Mouse (Mus musculus): ENCODE measurements around the gene Fpgs. TPM values are rescaled to one million over a fixed set of nuclear protein-coding genes. Genes with fewer than 3 reads are reported as not detected.

Fpgs gene
- polyA plus RNA-seq (2015; fragmentation: Nextera tagmentation; extraction: Ambion mirVana) = 20.4 and 22.7 TPM in 2 replicates

DNA sequence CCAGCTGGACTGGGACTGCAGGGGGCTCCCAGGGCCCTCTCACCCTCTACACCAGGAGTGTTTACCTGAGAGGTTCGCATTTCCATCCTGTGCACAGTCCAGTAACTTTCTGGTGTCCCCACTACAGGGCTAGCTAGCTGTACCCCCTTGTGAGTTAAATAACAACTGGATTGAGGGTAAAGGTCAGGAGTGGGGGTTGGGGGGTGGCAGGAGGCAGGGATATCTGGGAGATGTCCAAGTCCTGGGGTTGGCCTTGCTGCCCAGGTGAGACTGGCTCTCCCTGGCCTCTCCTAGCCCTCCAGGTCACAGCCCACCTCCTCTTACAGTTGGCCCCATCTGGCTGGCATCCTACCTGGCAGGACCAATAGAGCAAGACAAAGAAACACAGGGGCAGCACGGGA, at the start of gene Fpgs:
Gene Fpgs (minus strand): TSS at position 125 of the 401 bp plus-strand sequence.
- no peaks in the 10 kb centered on the region for H3K4me1 ChIP-seq (replicated peaks)
- WGBS = 79% methylated on average over 2 of the region's 2 CpGs
- H3K27me3 ChIP-seq = no peaks in the 10 kb centered on the region
- no peak within 1 kb of the TSS for H3K4me3 ChIP-seq
- ATAC-seq (ENCODE audit: low FRiP score, low read depth) = no peak
- H3K36me3 ChIP-seq = peaks cover 52% of the 10 kb centered on the region
- H3K27ac ChIP-seq (replicated peaks) = no peak within 1 kb of the TSS
- H3K9me3 ChIP-seq = no peaks in the 10 kb centered on the region
- no peak within 1 kb of the TSS for H3K9ac ChIP-seq
- no peak within 1 kb of the TSS for H3K4me2 ChIP-seq

DNA sequence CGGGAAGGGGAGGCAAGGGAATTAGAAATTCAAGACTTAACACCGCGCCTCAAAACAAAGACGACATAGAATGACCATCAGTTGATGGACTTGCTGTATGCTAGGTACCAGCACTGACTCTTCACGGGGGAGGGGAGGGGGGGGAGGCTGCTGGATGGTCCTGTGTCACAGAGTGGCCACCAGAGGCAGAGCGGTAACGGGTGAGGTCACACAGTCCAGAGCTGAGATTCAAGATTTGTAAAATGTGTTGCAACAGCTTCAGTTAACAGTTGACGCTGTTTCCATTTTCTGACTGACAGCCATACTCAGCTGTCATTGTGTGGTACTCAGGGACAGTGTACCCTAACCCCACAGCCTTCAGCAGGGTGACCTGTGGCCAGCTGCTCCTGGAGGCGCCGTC, 48.2 kb upstream of the Fpgs start:
- H3K4me2 ChIP-seq = no peak overlapping the region

DNA sequence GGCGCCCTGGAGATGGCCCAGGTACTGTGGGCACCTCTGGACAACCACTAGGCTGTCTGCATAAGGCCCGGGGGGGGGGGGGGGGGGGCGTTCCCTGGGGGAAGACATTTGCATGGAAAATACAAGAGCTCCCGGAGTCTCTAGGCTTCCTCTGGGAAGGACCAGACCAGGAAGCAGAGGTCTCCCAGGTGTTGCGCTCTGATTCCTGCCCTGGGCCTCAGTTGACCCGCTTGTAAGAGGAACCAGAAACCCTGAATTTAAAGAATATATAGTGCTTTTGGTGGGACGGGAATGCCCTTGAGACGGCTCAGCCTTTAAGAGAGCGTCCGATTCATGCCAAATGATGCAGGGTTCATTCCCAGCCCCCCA, 47.7 kb upstream of the Fpgs start:
- 20% methylated on average over 10 of the region's 10 CpGs for WGBS
- no peak overlapping the region for H3K9ac ChIP-seq
- H3K27ac ChIP-seq (replicated peaks) = 0 out of 2 replicates have a peak overlapping the region, but pooled peaks have one; percentile 43

More for the DNA sequence above, 48.2 kb upstream of the Fpgs start:
- WGBS = 58% methylated on average over 10 of the region's 10 CpGs
- Histone ChIP-seq H3K4me3 (no peak overlapping the region), H3K9ac (no peak overlapping the region), H3K27me3 (no peaks in the 10 kb centered on the region), H3K4me1 (replicated peaks) (peaks cover 16% of the 10 kb centered on the region), H3K36me3 (peaks cover 55% of the 10 kb centered on the region), H3K9me3 (no peaks in the 10 kb centered on the region), H3K27ac (replicated peaks) (no peak overlapping the region)
- ATAC-seq (ENCODE audit: low FRiP score, low read depth) = no peak

DNA sequence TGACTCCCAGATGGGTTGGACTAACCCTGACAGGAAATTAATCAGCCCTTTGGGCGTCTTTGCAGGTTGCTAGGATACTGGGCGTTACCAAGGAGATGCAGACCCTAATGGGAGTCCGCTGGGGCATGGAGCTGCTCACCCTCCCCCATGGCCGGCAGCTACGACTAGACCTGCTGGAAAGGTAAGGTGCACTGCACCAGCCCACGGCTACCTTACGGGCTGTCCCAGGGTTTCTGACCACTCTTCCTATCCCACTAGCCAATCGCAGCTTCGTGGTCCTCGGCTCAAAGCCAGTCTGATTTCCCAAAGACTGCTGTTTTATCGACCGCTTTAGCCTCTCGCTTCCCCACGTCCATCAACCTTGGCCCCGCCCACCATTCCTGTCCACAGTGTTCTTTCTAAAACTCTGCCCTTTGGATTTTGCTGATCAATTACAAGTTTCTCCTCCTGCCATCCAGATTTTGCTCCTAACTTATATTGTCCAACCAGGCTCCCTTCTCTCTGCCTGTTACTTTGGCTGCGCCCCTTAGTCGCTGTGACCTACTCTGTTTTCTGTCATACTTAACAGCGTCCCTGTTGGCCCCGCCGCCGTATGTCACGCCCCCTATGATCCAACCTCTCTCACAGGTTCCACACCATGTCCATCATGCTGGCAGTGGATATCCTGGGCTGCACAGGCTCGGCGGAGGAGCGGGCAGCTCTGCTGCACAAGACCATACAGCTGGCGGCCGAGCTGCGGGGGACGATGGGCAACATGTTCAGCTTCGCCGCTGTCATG, 47.1 kb upstream of the Fpgs start:
- peak overlapping the region; percentile 42 for H3K4me2 ChIP-seq
- H3K36me3 ChIP-seq = peaks cover 66% of the 10 kb centered on the region
- H3K9me3 ChIP-seq = no peaks in the 10 kb centered on the region
- peak; percentile 53; the same call in 1 of the 2 replicates for ATAC-seq (ENCODE audit: low FRiP score, low read depth)
- peak overlapping the region; percentile 43; the same call in 1 of the 2 replicates for H3K27ac ChIP-seq (replicated peaks)
- peak overlapping the region; percentile 23 for H3K4me3 ChIP-seq
- 7% methylated on average over 31 of the region's 31 CpGs for WGBS
- no peaks in the 10 kb centered on the region for H3K27me3 ChIP-seq
- peaks cover 11% of the 10 kb centered on the region for H3K4me1 ChIP-seq (replicated peaks)
- no peak overlapping the region for H3K9ac ChIP-seq

More for the DNA sequence above, 47.7 kb upstream of the Fpgs start:
- no peak for ATAC-seq (ENCODE audit: low FRiP score, low read depth)
- Histone ChIP-seq H3K9me3 (no peaks in the 10 kb centered on the region), H3K4me3 (peak overlapping the region; percentile 23), H3K27me3 (no peaks in the 10 kb centered on the region), H3K36me3 (peaks cover 61% of the 10 kb centered on the region), H3K4me1 (replicated peaks) (peaks cover 14% of the 10 kb centered on the region), H3K4me2 (peak overlapping the region; percentile 42)

DNA sequence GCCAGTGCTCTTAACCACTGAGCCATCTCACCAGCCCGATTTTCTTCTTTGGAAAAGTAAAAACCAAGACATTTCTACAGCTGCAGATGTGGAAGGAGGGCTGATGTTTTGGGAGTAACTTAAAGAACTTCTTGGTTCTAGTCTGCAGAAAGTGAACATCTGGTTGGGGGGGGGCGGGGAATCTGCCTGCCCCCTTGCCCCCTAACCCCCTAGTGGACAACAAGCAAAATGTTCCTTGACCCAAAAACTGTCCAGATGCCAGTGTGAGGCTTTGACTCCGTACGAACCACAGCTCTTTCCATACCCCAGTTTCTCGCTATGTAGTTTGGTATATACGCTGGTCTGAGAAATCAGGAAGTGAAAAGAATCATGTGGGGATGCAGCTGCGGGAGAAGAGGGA, 46.3 kb upstream of the Fpgs start:
- H3K9ac ChIP-seq = no peak overlapping the region
- peaks cover 68% of the 10 kb centered on the region for H3K36me3 ChIP-seq
- WGBS = 71% methylated on average over 7 of the region's 7 CpGs
- no peak overlapping the region for H3K4me2 ChIP-seq
- no peak overlapping the region for H3K4me3 ChIP-seq
- no peak overlapping the region for H3K27ac ChIP-seq (replicated peaks)
- no peak for ATAC-seq (ENCODE audit: low FRiP score, low read depth)
- no peaks in the 10 kb centered on the region for H3K27me3 ChIP-seq
- H3K4me1 ChIP-seq (replicated peaks) = peaks cover 11% of the 10 kb centered on the region
- no peaks in the 10 kb centered on the region for H3K9me3 ChIP-seq

DNA sequence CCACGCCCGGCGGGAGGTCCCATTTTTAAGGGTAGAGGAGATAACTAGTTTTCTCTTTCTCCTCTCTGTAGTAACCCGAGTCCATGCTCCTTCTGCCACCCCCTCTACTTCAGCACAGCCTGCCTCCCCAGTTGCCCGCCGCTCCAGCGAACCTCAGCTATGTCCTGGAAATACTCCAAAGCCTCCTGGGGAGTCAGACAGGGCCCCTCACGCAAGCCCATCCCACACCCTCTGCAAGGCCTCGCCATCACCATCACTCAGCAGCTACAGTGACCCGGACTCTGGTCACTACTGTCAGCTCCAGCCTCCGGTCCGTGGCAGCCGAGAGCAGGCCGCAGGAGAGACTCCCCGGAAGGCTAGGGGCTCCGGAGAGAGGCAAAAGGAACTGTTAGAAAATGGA, 45.1 kb upstream of the Fpgs start:
- Histone ChIP-seq H3K4me3 (no peak overlapping the region), H3K9ac (no peak overlapping the region), H3K27ac (replicated peaks) (no peak overlapping the region), H3K9me3 (no peaks in the 10 kb centered on the region), H3K4me2 (no peak overlapping the region), H3K27me3 (no peaks in the 10 kb centered on the region), H3K36me3 (peaks cover 60% of the 10 kb centered on the region), H3K4me1 (replicated peaks) (peaks cover 12% of the 10 kb centered on the region)
- WGBS = 86% methylated on average over 16 of the region's 16 CpGs
- ATAC-seq (ENCODE audit: low FRiP score, low read depth) = no peak

DNA sequence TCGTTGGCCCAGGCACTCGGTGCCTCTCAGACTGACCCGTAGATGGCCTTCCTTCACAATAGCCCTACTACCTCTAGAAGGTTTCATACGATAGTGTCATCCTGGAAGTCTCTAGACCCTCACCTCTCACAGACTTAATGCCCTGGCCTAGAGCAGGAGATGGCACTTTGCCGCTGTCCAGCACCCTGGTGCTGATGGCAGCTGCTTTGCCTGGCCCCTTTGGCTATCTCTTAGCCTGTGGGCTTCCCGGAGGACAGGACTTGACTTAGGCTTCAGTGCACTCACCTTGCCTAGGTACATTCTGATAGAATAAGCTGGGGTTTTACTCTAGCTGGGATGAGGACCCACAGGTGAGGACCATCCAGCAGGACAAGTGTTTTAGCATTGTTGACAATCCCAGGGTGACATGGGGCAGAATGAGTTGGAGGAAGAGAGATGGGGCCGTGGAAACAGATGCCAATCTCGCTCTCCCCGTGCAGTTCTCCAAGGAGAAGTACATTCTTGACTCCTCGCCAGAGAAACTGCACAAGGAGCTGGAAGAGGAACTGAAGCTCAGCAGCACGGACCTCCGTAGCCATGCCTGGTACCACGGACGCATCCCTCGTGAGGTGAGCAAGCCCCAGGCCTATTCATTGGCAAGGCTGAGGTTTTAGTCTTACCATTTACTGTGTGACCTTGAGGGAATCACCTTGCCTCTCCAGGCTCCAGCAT, 40.5 kb upstream of the Fpgs start:
- Histone ChIP-seq H3K4me1 (replicated peaks) (peaks cover 27% of the 10 kb centered on the region), H3K4me3 (no peak overlapping the region), H3K36me3 (peaks cover 32% of the 10 kb centered on the region), H3K9me3 (no peaks in the 10 kb centered on the region), H3K27ac (replicated peaks) (no peak overlapping the region), H3K4me2 (no peak overlapping the region), H3K27me3 (no peaks in the 10 kb centered on the region), H3K9ac (no peak overlapping the region)
- 78% methylated on average over 15 of the region's 15 CpGs for WGBS
- ATAC-seq (ENCODE audit: low FRiP score, low read depth) = no peak

DNA sequence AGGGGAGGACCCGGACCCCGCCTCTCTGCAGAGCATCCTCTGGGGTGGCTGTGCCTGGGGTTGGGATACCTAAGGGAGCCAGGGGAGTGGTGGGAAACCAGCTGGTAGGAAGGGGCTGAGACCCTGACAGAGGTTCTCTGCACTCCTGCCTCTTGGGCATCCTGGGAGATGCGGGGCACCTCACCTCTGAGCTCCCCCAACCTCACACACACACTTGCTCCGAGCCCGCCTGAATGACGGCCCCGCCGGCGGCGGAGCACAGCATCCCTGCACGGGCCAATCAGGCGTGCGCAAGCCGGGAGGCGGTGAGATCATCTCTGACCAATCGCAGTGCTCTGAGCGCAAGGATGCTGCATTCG, 38.2 kb upstream of the Fpgs start:
- peaks cover 16% of the 10 kb centered on the region for H3K36me3 ChIP-seq
- H3K4me3 ChIP-seq = peak overlapping the region; percentile 82
- H3K4me2 ChIP-seq = peak overlapping the region; percentile 79
- 3% methylated on average over 17 of the region's 18 CpGs for WGBS
- ATAC-seq (ENCODE audit: low FRiP score, low read depth) = peak; percentile 92
- H3K27ac ChIP-seq (replicated peaks) = peak overlapping the region; percentile 90
- H3K4me1 ChIP-seq (replicated peaks) = peaks cover 27% of the 10 kb centered on the region
- H3K9me3 ChIP-seq = no peaks in the 10 kb centered on the region
- no peaks in the 10 kb centered on the region for H3K27me3 ChIP-seq
- H3K9ac ChIP-seq = peak overlapping the region; percentile 92

DNA sequence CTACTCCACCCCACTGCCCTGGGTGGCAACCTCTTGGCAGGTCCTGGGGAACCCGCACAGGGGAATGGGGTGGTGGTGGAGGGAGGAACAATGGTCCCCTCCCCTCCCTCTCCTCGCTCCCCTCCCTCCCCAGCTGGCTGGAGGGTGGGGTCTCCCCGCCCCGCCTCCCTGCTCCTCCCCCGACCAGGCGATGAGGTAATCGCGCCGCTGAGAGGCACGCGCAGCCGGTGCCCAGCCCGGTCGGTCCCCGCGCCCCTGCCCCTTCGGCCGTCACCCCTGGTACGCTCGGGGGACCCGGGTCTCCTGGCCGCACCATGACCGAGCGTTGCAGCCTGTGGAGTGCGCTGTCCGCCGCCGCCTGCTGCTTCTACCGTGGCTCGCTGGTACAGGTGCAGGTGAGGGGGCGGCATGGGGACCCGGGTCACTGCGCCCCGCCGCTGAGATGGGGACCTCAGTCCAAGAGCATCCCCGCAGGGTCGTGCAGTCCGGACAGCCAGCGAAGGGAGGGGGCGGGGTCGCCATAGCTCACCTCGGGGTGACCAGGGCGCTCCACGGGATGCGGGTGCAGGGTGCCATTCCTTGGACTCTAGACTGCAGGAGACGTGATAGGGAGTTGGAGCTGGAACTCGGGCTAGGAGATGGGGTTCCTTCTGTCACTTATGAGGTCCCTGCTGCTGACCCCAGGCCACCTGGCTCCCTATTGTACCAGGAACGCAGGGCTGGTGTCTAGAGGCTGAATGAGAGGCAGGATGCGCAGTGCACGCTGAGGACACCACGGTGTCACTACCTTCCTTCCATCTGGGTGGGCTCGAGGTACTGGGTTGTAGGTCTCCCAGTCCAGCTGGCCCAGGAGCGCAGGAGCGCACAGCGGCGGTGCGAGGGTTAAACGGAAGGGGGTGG, 37.6 kb upstream of the Fpgs start:
- peaks cover 27% of the 10 kb centered on the region for H3K4me1 ChIP-seq (replicated peaks)

DNA sequence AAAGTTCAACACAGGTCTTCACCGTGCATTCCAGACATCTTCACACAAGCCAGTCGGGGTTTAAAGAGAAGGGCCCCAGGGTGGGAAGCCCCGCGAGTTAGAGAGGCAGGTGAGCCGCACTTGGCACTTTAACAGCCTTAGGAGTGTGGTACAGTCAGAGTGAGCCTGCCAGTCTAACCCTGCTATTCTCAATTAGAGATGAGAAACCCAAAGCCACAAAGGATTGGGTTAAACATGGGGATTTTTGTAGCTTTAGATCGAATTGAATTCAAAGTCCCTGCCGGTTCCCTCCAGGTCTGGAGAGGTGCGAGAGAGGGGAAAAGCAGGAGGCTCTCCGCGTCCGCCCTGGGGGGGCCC, 36.9 kb upstream of the Fpgs start, which contains the start of gene 6330409D20Rik:
Gene 6330409D20Rik (minus strand): TSS at position 101 of the 357 bp plus-strand sequence.
- Histone ChIP-seq H3K27me3 (no peaks in the 10 kb centered on the region), H3K4me2 (peak within 1 kb of the TSS; percentile 79), H3K27ac (replicated peaks) (peak within 1 kb of the TSS; percentile 90), H3K36me3 (peaks cover 3% of the 10 kb centered on the region; the same call in 1 of the 2 replicates), H3K9ac (peak within 1 kb of the TSS; percentile 92), H3K4me1 (replicated peaks) (peaks cover 27% of the 10 kb centered on the region), H3K4me3 (peak within 1 kb of the TSS; percentile 82), H3K9me3 (no peaks in the 10 kb centered on the region)
- 0 out of 2 replicates have a peak, but pooled peaks have one; percentile 0 for ATAC-seq (ENCODE audit: low FRiP score, low read depth)
- 5% methylated on average over 11 of the region's 11 CpGs for WGBS

More for the DNA sequence above, 37.6 kb upstream of the Fpgs start:
- WGBS = 3% methylated on average over 53 of the region's 58 CpGs
- Histone ChIP-seq H3K4me3 (peak overlapping the region; percentile 82), H3K27ac (replicated peaks) (peak overlapping the region; percentile 90), H3K36me3 (peaks cover 9% of the 10 kb centered on the region; the same call in 1 of the 2 replicates), H3K4me2 (peak overlapping the region; percentile 79), H3K9me3 (no peaks in the 10 kb centered on the region), H3K27me3 (no peaks in the 10 kb centered on the region), H3K9ac (peak overlapping the region; percentile 92)
- peak; percentile 61 for ATAC-seq (ENCODE audit: low FRiP score, low read depth)

DNA sequence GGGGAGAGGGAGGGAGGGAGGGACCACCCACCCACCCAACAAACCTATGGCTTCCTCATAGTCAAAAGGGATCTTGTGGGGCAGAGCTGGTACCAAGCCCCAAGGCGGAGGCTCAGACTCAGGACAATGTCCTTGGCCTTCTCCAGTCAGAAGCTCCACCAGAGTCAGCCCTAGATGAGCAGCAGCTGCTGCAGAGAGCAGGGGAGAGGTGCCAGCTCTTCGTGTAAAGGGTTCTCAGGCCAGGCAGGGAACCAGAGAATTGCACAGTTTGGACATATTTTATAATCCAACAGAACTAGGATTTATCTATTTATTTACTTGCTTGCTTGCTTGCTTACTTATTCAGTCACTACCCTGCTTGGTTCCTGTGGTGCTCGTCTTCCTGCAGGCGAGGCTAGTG, 35.4 kb upstream of the Fpgs start:
- no peak for ATAC-seq (ENCODE audit: low FRiP score, low read depth)
- no peak overlapping the region for H3K9ac ChIP-seq
- no peak overlapping the region for H3K4me2 ChIP-seq
- WGBS = 69% methylated on average over 4 of the region's 4 CpGs
- no peaks in the 10 kb centered on the region for H3K36me3 ChIP-seq
- H3K4me3 ChIP-seq = no peak overlapping the region
- no peaks in the 10 kb centered on the region for H3K9me3 ChIP-seq
- H3K27ac ChIP-seq (replicated peaks) = no peak overlapping the region
- peaks cover 27% of the 10 kb centered on the region for H3K4me1 ChIP-seq (replicated peaks)
- no peaks in the 10 kb centered on the region for H3K27me3 ChIP-seq
